Mouse (Mus musculus): Measurements from ENCODE around the gene Nudt9.

DNA sequence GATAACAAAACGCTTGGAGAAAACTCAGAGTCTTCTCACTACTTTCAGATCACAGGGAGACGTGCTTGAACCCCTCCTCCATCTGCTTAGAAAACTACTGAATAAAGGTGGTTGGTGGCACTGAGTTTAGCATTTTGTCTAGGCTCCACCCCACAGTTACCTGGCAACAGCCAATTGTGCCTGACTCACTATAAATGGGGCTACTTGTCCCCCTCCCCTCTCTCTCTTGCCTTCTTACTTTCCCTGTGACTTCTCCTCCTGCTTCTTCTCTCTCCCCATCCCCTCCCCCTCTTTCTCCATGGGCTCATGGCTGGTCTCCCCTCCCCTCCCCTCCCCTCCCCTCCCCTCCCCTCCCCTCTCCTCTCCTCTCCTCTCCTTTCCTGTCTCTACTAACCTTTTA, 58.0 kb downstream of the Nudt9 start:
- no peak for TF ChIP-seq CTCF (IDR thresholded peaks at IDR 0.05; ENCODE audit: low read depth, low read length)
- TF ChIP-seq GATA2 (IDR thresholded peaks at IDR 0.05; ENCODE audit: borderline replicate concordance, low read depth, low read length), result no peak
